8 mouse cellular contexts compared by ENCODE assay signal in the genomic region with DNA sequence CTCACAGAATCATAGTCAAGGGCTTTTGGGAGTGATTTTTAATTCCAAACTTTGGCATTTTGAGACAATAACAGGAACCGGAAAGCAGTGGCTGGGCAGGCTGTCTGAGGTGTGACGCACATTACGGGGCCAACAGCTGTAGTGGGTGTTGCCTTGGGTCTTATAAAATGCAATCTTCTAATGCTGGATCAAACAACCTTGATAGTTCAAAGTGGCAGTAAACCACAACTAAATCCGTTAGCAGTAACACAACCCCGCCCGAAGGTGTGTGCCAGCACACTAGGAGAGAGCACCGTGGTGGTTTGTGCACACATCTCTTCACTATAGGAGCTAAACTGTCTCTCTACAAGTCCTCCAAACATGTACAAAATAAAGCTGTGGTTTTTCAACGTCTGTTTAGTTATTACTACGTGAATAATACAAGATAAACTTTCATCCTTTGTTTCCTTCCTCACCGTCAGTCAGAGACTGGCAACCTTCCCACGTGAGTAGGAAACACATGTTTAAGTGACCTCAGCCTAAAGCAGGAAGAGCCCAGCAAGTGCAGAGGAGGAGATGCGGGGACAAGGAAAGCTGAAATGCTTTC.
DNase-seq lines count a peak whose midpoint lies in the region; ATAC-seq and TF ChIP-seq lines count a peak whose summit lies in the region.

No protein-coding gene starts in this region.

- H3K9me3 ChIP-seq in heart, embryonic 12.5 days (replicated peaks): no peaks in the 10 kb centered on the region
- H3K9me3 ChIP-seq in megakaryocyte, embryonic 14.5 days: no peaks in the 10 kb centered on the region
- no peaks in the 10 kb centered on the region for H3K9me3 ChIP-seq in midbrain, embryonic 10.5 days (replicated peaks)

- H3K9ac ChIP-seq in heart, embryonic 12.5 days: no peak overlapping the region

- peak overlapping the region; percentile 62; the same call in 1 of the 2 replicates for H3K27ac ChIP-seq in left cerebral cortex, adult 2 months
- peak overlapping the region; percentile 90 for H3K27ac ChIP-seq in heart, embryonic 12.5 days (ENCODE audit: poor library complexity, severe bottlenecking)
- H3K27ac ChIP-seq in midbrain, embryonic 10.5 days (replicated peaks): no peak overlapping the region

- no peaks in the 10 kb centered on the region for H3K27me3 ChIP-seq in heart, embryonic 12.5 days (replicated peaks)
- no peaks in the 10 kb centered on the region for H3K27me3 ChIP-seq in megakaryocyte, embryonic 14.5 days (replicated peaks)
- H3K27me3 ChIP-seq in midbrain, embryonic 10.5 days (ENCODE audit: low read depth, poor library complexity, severe bottlenecking): no peaks in the 10 kb centered on the region

- 0 out of 2 replicates have a peak, but pooled peaks have one; percentile 54 for ATAC-seq in heart, embryonic 12.5 days (ENCODE audit: insufficient number of reproducible peaks, low FRiP score)

- no peak overlapping the region for H3K4me3 ChIP-seq in left cerebral cortex, adult 2 months
- H3K4me3 ChIP-seq in heart, embryonic 12.5 days: no peak overlapping the region
- H3K4me3 ChIP-seq in megakaryocyte, embryonic 14.5 days (replicated peaks): peak overlapping the region; percentile 85
- no peak overlapping the region for H3K4me3 ChIP-seq in midbrain, embryonic 10.5 days

- TF ChIP-seq CTCF in left cerebral cortex, adult 2 months (IDR thresholded peaks at IDR 0.05): no peak

- no peaks in the 10 kb centered on the region for H3K36me3 ChIP-seq in heart, embryonic 12.5 days
- no peaks in the 10 kb centered on the region for H3K36me3 ChIP-seq in megakaryocyte, embryonic 14.5 days (replicated peaks; ENCODE audit: low read length)
- no peaks in the 10 kb centered on the region for H3K36me3 ChIP-seq in midbrain, embryonic 10.5 days

- peaks cover 56% of the 10 kb centered on the region for H3K4me1 ChIP-seq in heart, embryonic 12.5 days (replicated peaks)
- H3K4me1 ChIP-seq in megakaryocyte, embryonic 14.5 days: peaks cover 71% of the 10 kb centered on the region
- no peaks in the 10 kb centered on the region for H3K4me1 ChIP-seq in midbrain, embryonic 10.5 days

- 33% methylated on average over 12 of the region's 12 CpGs for WGBS in heart, embryonic 12.5 days
- WGBS in midbrain, embryonic 10.5 days: 85% methylated on average over 12 of the region's 12 CpGs

- H3K4me2 ChIP-seq in heart, embryonic 12.5 days: 0 out of 2 replicates have a peak overlapping the region, but pooled peaks have one; percentile 29

- intact Hi-C loops in left cerebral cortex, adult 2 months (cut with DNase I): loop anchor here (5.0 kb wide), 1 partner anchor 72 kb away; the partner anchor contains the start of gene Dph5
- intact Hi-C loops in left cerebral cortex, postnatal 4 days (cut with DNase I): no loop called here

- no peak for DNase-seq in left cerebral cortex, adult 2 months (ENCODE audit: extremely low spot score in 1 of 2, low spot score in 2 of 2)
- DNase-seq in left cerebral cortex, postnatal 4 days: no peak
- peak; percentile 28 to 49 for DNase-seq in kidney, postnatal 4 days
- no peak for DNase-seq in midbrain, embryonic 10.5 days (ENCODE audit: low spot score)
- DNase-seq in right cerebral cortex, postnatal 14 days: no peak
- DNase-seq in layer of hippocampus, postnatal 14 days (ENCODE audit: low spot score in 2 of 2): no peak

Comparison
In these comparisons a context has a peak if more than half of its experiments do, and no peak if none do; other contexts are left out.
1. DNase-seq: peak in kidney, postnatal 4 days (2 of 2); none in left cerebral cortex, adult 2 months (0 of 2), left cerebral cortex, postnatal 4 days (single experiment), midbrain, embryonic 10.5 days (single experiment), right cerebral cortex, postnatal 14 days (single experiment) and layer of hippocampus, postnatal 14 days (0 of 2).